Mouse (Mus musculus) G1E (cell line): ENCODE measurements at regions not wholly inside any gene's neighbourhood (a gene's known extent, or its start where the extent isn't known, plus 50 kb on each side); places are given as distances from the start of the nearest gene placed in this dataset.

ENCODE experiments used
- CTCF ChIP-seq: IDR thresholded peaks from 2 replicates; pipeline ENCODE4 v1.5.1; 2012; ENCODE audit warnings: low read depth, low read length, inconsistent platforms, mixed read lengths
- GATA1 ChIP-seq: IDR thresholded peaks from 2 replicates; pipeline ENCODE4 v1.6.1; 2012; ENCODE audit warnings: borderline replicate concordance, low read length, inconsistent platforms, mixed read lengths
- GATA2 ChIP-seq: IDR thresholded peaks from 2 replicates; pipeline ENCODE4 v1.6.1; 2012; ENCODE audit warnings: low read depth, low read length, inconsistent platforms, borderline replicate concordance
- POLR2AphosphoS5 ChIP-seq: IDR thresholded peaks from 2 replicates; pipeline ENCODE4 v1.6.1; 2012; ENCODE audit warnings: low read depth, low read length, inconsistent platforms; ENCODE audit not compliant: insufficient replicate concordance
- TAL1 ChIP-seq: conservative IDR thresholded peaks from 2 replicates; pipeline ENCODE4 v1.6.1; 2012; ENCODE audit warnings: low read depth, low read length, inconsistent platforms, mixed read lengths

DNA sequence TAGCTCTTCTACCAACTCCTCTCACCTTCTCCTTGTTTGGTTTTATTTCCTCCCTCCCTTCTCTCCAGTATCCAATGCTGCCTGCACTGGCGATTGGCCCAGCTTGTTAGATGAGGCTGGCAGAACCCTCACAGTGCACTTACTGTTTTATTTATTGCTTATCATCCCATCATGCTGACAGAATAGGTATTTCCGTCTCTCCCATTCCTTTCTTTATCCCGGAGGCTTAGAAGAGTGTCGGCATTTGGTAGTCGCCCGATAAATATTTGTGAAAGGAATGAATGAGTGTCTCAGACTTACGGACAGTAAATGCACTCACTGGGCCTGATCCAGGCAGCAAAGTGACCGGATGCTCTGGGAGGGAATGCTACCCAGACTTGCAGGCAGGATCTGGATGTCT lies 123.8 kb upstream of the Sh3bp4 start:
- no peak for TF ChIP-seq CTCF
- TF ChIP-seq GATA1 = no peak
- no peak for TF ChIP-seq POLR2AphosphoS5
- no peak for TF ChIP-seq GATA2
- TF ChIP-seq TAL1 = no peak
